In the genomic region with DNA sequence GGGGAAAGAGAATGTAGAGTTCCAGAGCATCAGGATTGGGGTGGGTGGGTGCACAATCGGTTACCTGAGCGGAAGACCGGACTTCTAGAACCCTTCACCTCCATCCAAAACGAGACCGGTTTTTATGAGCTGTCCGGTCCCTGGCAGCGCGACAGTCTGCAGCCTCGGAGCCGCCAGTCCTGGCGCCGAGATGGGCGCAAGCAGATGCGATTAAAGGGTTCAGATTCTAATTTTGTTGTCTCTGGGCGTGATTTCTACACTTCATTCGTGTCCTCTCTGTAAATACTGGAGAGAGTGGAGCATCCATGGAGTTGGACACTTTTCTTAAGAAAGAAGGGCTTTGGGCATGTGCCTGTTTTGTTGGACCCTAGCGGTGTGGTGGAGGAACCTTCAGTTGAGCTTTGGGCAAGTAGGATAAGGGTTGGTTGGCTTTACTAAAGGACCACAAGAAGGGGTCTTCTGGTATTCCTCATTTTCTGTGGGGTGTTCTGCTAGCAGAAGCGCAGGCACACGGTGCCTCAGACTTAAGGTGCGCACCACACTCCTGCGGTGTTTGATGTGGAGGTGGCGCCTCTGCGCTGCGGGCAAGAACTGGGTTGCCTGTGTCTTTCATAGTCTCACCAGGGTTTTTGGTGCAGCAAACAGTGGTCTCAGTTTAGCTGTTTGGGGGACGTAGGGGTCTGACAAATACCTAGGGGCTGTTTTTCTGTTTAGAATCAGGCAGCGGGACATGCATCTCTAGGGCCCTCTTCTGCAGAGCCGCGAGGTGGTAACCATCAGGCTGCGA, we compare ENCODE assay signal across 9 mouse cellular contexts. TPM values are rescaled to one million over a fixed set of nuclear protein-coding genes. Genes with fewer than 3 reads are reported as not detected.
DNase-seq lines count a peak whose midpoint lies in the region; ATAC-seq lines count a peak whose summit lies in the region.
"Had no signal": no experiment of that assay in that cellular context is flagged by ENCODE, and none has a peak within 500 bp of the region (broad histone marks: within the 10 kb centered on the region; RNA-seq: fewer than 3 reads in every experiment).

No protein-coding gene starts in this region.

- peak overlapping the region; percentile 95 for H3K4me2 ChIP-seq in hindbrain, embryonic 13.5 days
- peak overlapping the region; percentile 6; the same call in 1 of the 2 replicates for H3K4me2 ChIP-seq in liver, embryonic 16.5 days (ENCODE audit: low read depth, low read length)
- peak overlapping the region; percentile 95 for H3K4me2 ChIP-seq in stomach, embryonic 15.5 days

- H3K9me3 ChIP-seq in hindbrain, embryonic 13.5 days = no peaks in the 10 kb centered on the region
- no peaks in the 10 kb centered on the region for H3K9me3 ChIP-seq in liver, embryonic 16.5 days (replicated peaks; ENCODE audit: control insufficient read depth, low read length)
- no peaks in the 10 kb centered on the region for H3K9me3 ChIP-seq in stomach, embryonic 15.5 days

- H3K27ac ChIP-seq in hindbrain, embryonic 13.5 days = peak overlapping the region; percentile 80
- H3K27ac ChIP-seq in liver, embryonic 16.5 days (ENCODE audit: low read length) = no peak overlapping the region
- H3K27ac ChIP-seq in stomach, embryonic 15.5 days = no peak overlapping the region

- H3K9ac ChIP-seq in hindbrain, embryonic 13.5 days = peak overlapping the region; percentile 84
- no peak overlapping the region for H3K9ac ChIP-seq in liver, embryonic 16.5 days (ENCODE audit: low read depth, low read length)
- no peak overlapping the region for H3K9ac ChIP-seq in stomach, embryonic 15.5 days

- ATAC-seq in hindbrain, embryonic 13.5 days (ENCODE audit: low FRiP score) = peak; percentile 29; the same call in 1 of the 2 replicates
- ATAC-seq in liver, embryonic 16.5 days (ENCODE audit: low read depth) = no peak
- ATAC-seq in stomach, embryonic 15.5 days (ENCODE audit: insufficient read depth, low FRiP score, low read depth) = 0 out of 2 replicates have a peak, but pooled peaks have one; percentile 6

- WGBS in hindbrain, embryonic 13.5 days = under 1% methylated on average over 29 of the region's 29 CpGs
- WGBS in liver, embryonic 16.5 days (ENCODE audit: insufficient replicate concordance) = 2% methylated on average over 29 of the region's 29 CpGs
- 3% methylated on average over 29 of the region's 29 CpGs for WGBS in stomach, embryonic 15.5 days

- peaks cover 53% of the 10 kb centered on the region for H3K27me3 ChIP-seq in hindbrain, embryonic 13.5 days
- peaks cover 33% of the 10 kb centered on the region for H3K27me3 ChIP-seq in liver, embryonic 16.5 days (ENCODE audit: control insufficient read depth, insufficient read depth, low read depth, low read length)
- H3K27me3 ChIP-seq in stomach, embryonic 15.5 days (replicated peaks) = peaks cover 26% of the 10 kb centered on the region

- H3K36me3 ChIP-seq in hindbrain, embryonic 13.5 days = no peaks in the 10 kb centered on the region
- no peaks in the 10 kb centered on the region for H3K36me3 ChIP-seq in liver, embryonic 16.5 days (ENCODE audit: control insufficient read depth, insufficient read depth)
- no peaks in the 10 kb centered on the region for H3K36me3 ChIP-seq in stomach, embryonic 15.5 days

- intact Hi-C loops in gastrocnemius, postnatal 14 days (cut with DNase I; ENCODE audit: low total_unique reads) = no loop called here

- peak overlapping the region; percentile 67 for H3K4me3 ChIP-seq in hindbrain, embryonic 13.5 days
- no peak overlapping the region for H3K4me3 ChIP-seq in liver, embryonic 16.5 days (ENCODE audit: low read depth, low read length)
- H3K4me3 ChIP-seq in stomach, embryonic 15.5 days (replicated peaks) = peak overlapping the region; percentile 49

- peaks cover 26% of the 10 kb centered on the region for H3K4me1 ChIP-seq in hindbrain, embryonic 13.5 days (replicated peaks)
- no peaks in the 10 kb centered on the region for H3K4me1 ChIP-seq in liver, embryonic 16.5 days (ENCODE audit: control insufficient read depth, low read depth, low read length)
- H3K4me1 ChIP-seq in stomach, embryonic 15.5 days = peaks cover 15% of the 10 kb centered on the region

- DNase-seq in kidney, postnatal 4 days = peak; percentile 2 to 4
- DNase-seq in kidney, adult 18-20 months = no peak
- DNase-seq in cerebellum, postnatal 25 days = peak; percentile 71 to 77
- no peak for DNase-seq in gastrocnemius, postnatal 14 days
- no peak for DNase-seq in gastrocnemius, postnatal 25 days

RNA-seq across cellular contexts. Expression of a gene that starts 0.6 kb away (rescaled TPM):
- 1.1 and 1.4 TPM in 2 replicates for polyA plus RNA-seq in hindbrain, embryonic 13.5 days (2015; fragmentation: Nextera tagmentation; extraction: Ambion mirVana)
- not detected in 2 replicates for polyA plus RNA-seq in liver, embryonic 16.5 days (2015; fragmentation: Nextera tagmentation; extraction: Ambion mirVana)
- polyA plus RNA-seq in stomach, embryonic 15.5 days (2015; fragmentation: Nextera tagmentation; extraction: Ambion mirVana) = 0.23 TPM in 1 of 2 replicates, not detected in the other
- not detected for total RNA-seq in gastrocnemius, postnatal 14 days (2021)
- total RNA-seq in gastrocnemius, postnatal 25 days (2021) = not detected
- total RNA-seq: liver, adult 2 months had no signal
- polyA plus RNA-seq: liver, adult 2 months had no signal

RNA-seq across cellular contexts. Expression of a gene that starts 2.6 kb away (rescaled TPM):
- polyA plus RNA-seq in hindbrain, embryonic 13.5 days (2015; fragmentation: Nextera tagmentation; extraction: Ambion mirVana) = 26.2 and 29.4 TPM in 2 replicates
- polyA plus RNA-seq in liver, embryonic 16.5 days (2015; fragmentation: Nextera tagmentation; extraction: Ambion mirVana) = 0.14 and 0.21 TPM in 2 replicates
- polyA plus RNA-seq in stomach, embryonic 15.5 days (2015; fragmentation: Nextera tagmentation; extraction: Ambion mirVana) = 7.9 and 8.2 TPM in 2 replicates
- under 1 TPM in 1 of 2 experiments, not detected in 1; 0.12 TPM for total RNA-seq in gastrocnemius, postnatal 14 days (2021)
- total RNA-seq in gastrocnemius, postnatal 25 days (2021) = not detected
- total RNA-seq: liver, adult 2 months had no signal
- polyA plus RNA-seq: liver, adult 2 months had no signal

Comparison
In these comparisons a context has a peak if more than half of its experiments do, and no peak if none do; other contexts are left out.
1. DNase-seq: peak in kidney, postnatal 4 days (2 of 2) and cerebellum, postnatal 25 days (2 of 2); none in kidney, adult 18-20 months (single experiment), gastrocnemius, postnatal 14 days (single experiment) and gastrocnemius, postnatal 25 days (single experiment).
2. H3K4me2 ChIP-seq: peak in every context shown above with its lines; median percentile 95 in hindbrain, embryonic 13.5 days; 95 in stomach, embryonic 15.5 days; 6 in liver, embryonic 16.5 days.